Mouse (Mus musculus) mesoderm, embryonic 11.5 days (tissue): ENCODE measurements around the gene Scgb1b17.
"Not testable (repeated sequence)": the region's sequence is repeated elsewhere in the genome, so short reads cannot be mapped to it uniquely, and the experiment has no call there.

Experiments used
- DNase-seq: peaks from one replicate; pipeline ENCODE4 v3.0.0-alpha.2; 2012; ENCODE audit warnings: low read depth, low spot score

The Scgb1b17 gene

DNA sequence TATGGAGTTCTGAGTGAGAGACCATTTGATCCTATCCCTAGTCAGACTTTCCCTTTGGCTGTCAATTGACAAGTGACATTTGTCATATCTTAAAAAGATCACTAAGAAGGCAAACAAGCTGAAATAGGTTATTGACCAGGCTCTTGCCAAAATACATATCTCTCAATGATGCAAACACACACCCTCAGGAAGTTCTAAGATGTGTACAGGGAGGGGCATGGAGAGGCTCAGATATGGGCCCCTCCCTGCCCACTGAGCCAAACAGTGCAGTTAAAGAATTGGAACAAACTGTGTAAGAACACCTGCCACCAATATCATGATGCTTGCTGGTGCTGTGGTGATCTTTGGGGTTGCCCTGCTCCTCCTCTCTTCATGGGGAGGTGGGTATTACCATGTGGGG, at the start of gene Scgb1b17:
TSS of gene Scgb1b17 (plus strand) at position 301 of the 400 bp plus-strand sequence.
- not testable (repeated sequence) for DNase-seq

DNA sequence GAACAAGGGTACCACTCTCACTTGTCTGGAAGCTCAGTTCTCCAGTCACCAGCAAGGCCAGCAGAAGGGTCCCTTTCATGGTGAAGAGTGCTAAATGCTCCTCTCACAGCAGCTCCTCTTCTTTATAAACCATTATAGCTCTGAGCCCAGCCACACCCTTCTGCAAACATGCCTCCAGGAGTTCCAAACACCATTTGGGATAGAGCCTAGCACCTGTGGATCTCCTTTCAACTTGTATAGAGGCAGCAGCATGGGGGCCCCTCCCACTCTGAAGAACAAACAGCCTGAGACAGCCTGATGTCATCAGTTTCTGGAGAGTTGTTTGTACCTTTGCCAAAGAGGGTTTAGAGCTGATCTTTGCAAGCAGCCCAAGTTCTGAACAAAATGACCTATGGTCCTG, 6.8 kb upstream of the Scgb1b17 start, which contains the start of gene Scgb2b17:
TSS of gene Scgb2b17 (minus strand) at position 101 of the 400 bp plus-strand sequence.
- not testable (repeated sequence) for DNase-seq
